Mouse (Mus musculus) embryonic facial prominence, embryonic 12.5 days (tissue): Measurements from ENCODE around the gene Ckm. TPM values are rescaled to one million over a fixed set of nuclear protein-coding genes. Genes with fewer than 3 reads are reported as not detected.
A peak's percentile ranks its signal among the peaks of the same experiment; 100 is the strongest.

Source experiments
- ATAC-seq: fragments of 200-750 bp; cut with Nextera tagmentation; 2 replicates; pipeline ENCODE4 v1.8.0; 2017; ENCODE audit not compliant: insufficient number of reproducible peaks, insufficient read depth, low FRiP score, low TSS enrichment
- H3K27ac ChIP-seq: fragments of 300-500 bp; sonication (generic); 2 replicates; pipeline ENCODE4 v1.5.1; 2016; ENCODE audit warnings: mild to moderate bottlenecking
- H3K27me3 ChIP-seq: fragments of 300-500 bp; sonication (generic); 2 replicates; pipeline ENCODE4 v1.6.1; 2016; ENCODE audit warnings: mild to moderate bottlenecking, moderate library complexity
- H3K36me3 ChIP-seq: fragments of 300-500 bp; sonication (generic); 2 replicates; pipeline ENCODE4 v1.6.1; 2016; ENCODE audit warnings: mild to moderate bottlenecking
- H3K4me1 ChIP-seq: fragments of 300-500 bp; sonication (generic); 2 replicates; pipeline ENCODE4 v1.6.1; 2016
- H3K4me2 ChIP-seq: fragments of 300-500 bp; sonication (generic); replicated peaks from 2 replicates; pipeline ENCODE4 v1.6.1; 2016; ENCODE audit warnings: mild to moderate bottlenecking, moderate library complexity
- H3K4me3 ChIP-seq: fragments of 300-500 bp; sonication (generic); 2 replicates; pipeline ENCODE4 v1.5.1; 2016; ENCODE audit warnings: mild to moderate bottlenecking
- H3K9ac ChIP-seq: fragments of 300-500 bp; sonication (generic); 2 replicates; pipeline ENCODE4 v1.6.1; 2016; ENCODE audit warnings: mild to moderate bottlenecking, moderate library complexity
- H3K9me3 ChIP-seq: fragments of 300-500 bp; sonication (generic); 2 replicates; pipeline ENCODE4 v1.6.1; 2016; ENCODE audit warnings: mild to moderate bottlenecking, moderate library complexity
- WGBS: fragments of 180-500 bp; shearing (Covaris S2); methylation state at CpG from one replicate; pipeline ENCODE4 v1.1.7; 2016; 5-methylcytosine and 5-hydroxymethylcytosine counted together
- microRNA counts: library from miRNA; unstranded; fragments of <30 nt; microRNA quantifications from one replicate; lab custom pipeline; 2017
- microRNA-seq: library from miRNA; unstranded; fragments of <30 nt; microRNA quantifications from one replicate; pipeline ENCODE4, GENCODE M21; 2017
- polyA plus RNA-seq: library from polyadenylated mRNA; unstranded; fragments of >200 nt; fragmentation: Nextera tagmentation; extraction: Ambion mirVana; gene quantifications from 2 replicates; pipeline ENCODE4 v1.2.1, GENCODE M21; 2016

Ckm gene
- polyA plus RNA-seq, 1 experiment from 2014 or later: 0.52 TPM

GRCm38 (mm10) chr7:19472403-19472802 lies 67.8 kb downstream of the Ckm start:
- Histone ChIP-seq H3K4me3 (no peak overlapping the region), H3K27ac (no peak overlapping the region), H3K4me2 (no peak overlapping the region), H3K9me3 (no peaks in the 10 kb centered on the region), H3K4me1 (0 out of 2 replicates have a peak, but pooled peaks cover 5% of the 10 kb centered on the region), H3K27me3 (peaks cover 67% of the 10 kb centered on the region), H3K9ac (peak overlapping the region; percentile 10; the same call in 1 of the 2 replicates), H3K36me3 (no peaks in the 10 kb centered on the region)
- ATAC-seq: no peak
- 41% methylated on average over 4 of the region's 4 CpGs for WGBS

MicroRNAs within 50 kb of the gene (microRNA counts, 519-probe panel; counts per million panel counts)
- microRNA mmu-miR-343 (lab: Ali Mortazavi, UCI): 460 counts per million, percentile 65 among the panel's probes with 10 or more counts

Small RNAs within 50 kb of the gene (microRNA-seq; reads per million reads assigned to microRNA genes)
- gene Mir343: not detected

Other genes starting within 250 kb of the Ckm start
- gene Gipr, start 238.6 kb upstream of the Ckm start, polyA plus RNA-seq: 0.54 and 0.84 TPM in 2 replicates
- gene Eml2, start 228.4 kb upstream of the Ckm start, polyA plus RNA-seq: 4.5 and 4.9 TPM in 2 replicates
- gene Gpr4, start 192.2 kb upstream of the Ckm start, polyA plus RNA-seq: 1.4 and 1.7 TPM in 2 replicates
- 38.2 and 40.1 TPM in 2 replicates for gene Opa3, start 176.4 kb upstream of the Ckm start, polyA plus RNA-seq
- gene Vasp, start 133.0 kb upstream of the Ckm start, polyA plus RNA-seq: 68.2 and 69.3 TPM in 2 replicates
- gene Ppm1n, start 124.7 kb upstream of the Ckm start, polyA plus RNA-seq: 0.18 TPM in 1 of 2 replicates, not detected in the other
- 17.9 and 21.4 TPM in 2 replicates for gene Rtn2, start 122.2 kb upstream of the Ckm start, polyA plus RNA-seq
- gene Fosb, start 94.7 kb upstream of the Ckm start, polyA plus RNA-seq: 0.05 TPM in 1 of 2 replicates, not detected in the other
- 92.3 and 94.5 TPM in 2 replicates for gene Ercc1, start 60.0 kb upstream of the Ckm start, polyA plus RNA-seq
- 27.1 and 28.0 TPM in 2 replicates for gene Cd3eap, start 45.3 kb upstream of the Ckm start, polyA plus RNA-seq
- 7.3 and 8.1 TPM in 2 replicates for gene Ppp1r13l, start 45.0 kb upstream of the Ckm start, polyA plus RNA-seq
- gene Ercc2, start 22.8 kb upstream of the Ckm start, polyA plus RNA-seq: 19.9 and 23.2 TPM in 2 replicates
- 10.6 and 10.7 TPM in 2 replicates for gene Klc3, start 672 bp upstream of the Ckm start, polyA plus RNA-seq
- 16.3 and 17.9 TPM in 2 replicates for gene Mark4, start 54.0 kb downstream of the Ckm start, polyA plus RNA-seq
- gene Exoc3l2, start 58.6 kb downstream of the Ckm start, polyA plus RNA-seq: 1.0 and 1.8 TPM in 2 replicates
- gene Bloc1s3, start 103.6 kb downstream of the Ckm start, polyA plus RNA-seq: 4.1 and 4.6 TPM in 2 replicates
- gene Trappc6a, start 103.6 kb downstream of the Ckm start, polyA plus RNA-seq: 61.7 and 63.5 TPM in 2 replicates
- gene Nkpd1, start 113.1 kb downstream of the Ckm start, polyA plus RNA-seq: 0.06 TPM in 1 of 2 replicates, not detected in the other
- gene Ppp1r37, start 158.3 kb downstream of the Ckm start, polyA plus RNA-seq: 36.0 and 40.6 TPM in 2 replicates
- 0.17 and 0.36 TPM in 2 replicates for gene Zfp296, start 172.5 kb downstream of the Ckm start, polyA plus RNA-seq
- gene Gemin7, start 172.8 kb downstream of the Ckm start, polyA plus RNA-seq: 150 and 164 TPM in 2 replicates
- 72.7 and 80.7 TPM in 2 replicates for gene Clasrp, start 199.7 kb downstream of the Ckm start, polyA plus RNA-seq
- 8.0 and 8.5 TPM in 2 replicates for gene Relb, start 224.7 kb downstream of the Ckm start, polyA plus RNA-seq